Mouse (Mus musculus): ENCODE data around the gene Serpinb7.

Gene Serpinb7

GRCm38 (mm10) chr1:107399355-107399754 is at the start of gene Serpinb7:
Gene Serpinb7, plus strand, starts transcription at chr1:107399655.
- no peak for DNase-seq

- DNase-seq, result no peak
Measured at GRCm38 (mm10) chr1:107350392-107350791, 49.1 kb upstream of the Serpinb7 start.

GRCm38 (mm10) chr1:107351115-107351514 is 48.3 kb upstream of the Serpinb7 start:
- DNase-seq, result no peak

- no peak for DNase-seq
Measured at GRCm38 (mm10) chr1:107353046-107353445, 46.4 kb upstream of the Serpinb7 start.

DNA sequence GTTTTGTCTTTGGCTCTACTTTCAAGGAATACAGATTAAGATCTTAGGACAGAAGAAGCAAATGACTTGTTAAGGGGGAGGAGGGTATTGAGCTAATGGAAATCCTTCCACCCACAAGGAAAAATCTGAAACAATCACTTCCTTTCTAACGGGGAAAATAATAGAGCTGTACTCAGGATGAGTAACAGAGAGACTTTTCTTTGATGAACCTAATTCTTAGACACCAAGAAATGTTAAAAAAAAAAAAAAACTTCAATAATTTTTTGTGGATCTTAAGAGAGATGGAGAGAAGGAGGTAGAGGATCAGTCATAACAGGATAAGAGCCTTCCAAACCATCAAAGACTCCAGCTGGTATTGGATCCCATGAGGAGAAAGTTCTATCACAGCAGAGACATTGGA is 38.6 kb upstream of the Serpinb7 start, which contains the start of gene Serpinb11:
TSS of gene Serpinb11 (plus strand) at position 301 of the 400 bp plus-strand sequence.
- no peak for DNase-seq

DNA sequence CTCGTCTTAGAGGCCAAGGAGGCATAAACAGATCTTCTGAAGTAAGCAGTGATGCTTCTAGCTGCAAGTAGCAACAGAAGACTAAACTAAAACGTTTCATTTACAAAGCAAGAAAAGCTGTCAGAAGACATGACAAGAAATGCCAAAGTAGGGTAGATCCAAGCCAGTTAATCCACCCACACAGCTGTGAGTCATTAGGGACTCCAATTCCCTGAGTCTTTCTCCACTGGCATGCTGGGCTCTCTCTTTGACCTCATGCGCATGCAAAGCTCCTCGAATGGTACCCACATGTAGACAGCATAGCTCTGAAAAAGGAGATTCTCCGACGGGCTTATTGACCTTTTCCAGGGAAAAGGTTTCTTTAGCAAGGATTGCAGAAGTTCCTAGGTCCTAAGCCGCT is 33.5 kb upstream of the Serpinb7 start:
- DNase-seq, result no peak

GRCm38 (mm10) chr1:107368944-107369343 is 30.5 kb upstream of the Serpinb7 start:
- DNase-seq, result no peak

DNA sequence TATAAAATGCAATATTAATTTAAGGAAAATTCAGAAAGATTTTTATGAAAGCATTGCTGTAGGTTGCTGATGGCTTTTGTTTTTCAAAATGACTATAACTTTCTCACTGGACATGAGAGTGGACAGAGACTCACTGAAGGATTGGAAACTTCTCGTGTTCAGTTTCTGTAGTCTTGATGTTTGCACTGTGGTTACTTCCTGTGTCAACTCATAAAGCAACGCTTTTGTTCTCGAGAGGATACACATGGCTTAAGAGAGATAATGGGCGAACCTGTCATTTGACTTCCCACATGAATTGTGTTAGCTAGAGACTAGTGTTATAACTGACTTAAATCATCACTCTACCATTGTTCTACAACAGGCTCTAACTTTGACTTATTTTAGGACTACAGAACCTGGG is 22.5 kb upstream of the Serpinb7 start:
- no peak for DNase-seq

DNA sequence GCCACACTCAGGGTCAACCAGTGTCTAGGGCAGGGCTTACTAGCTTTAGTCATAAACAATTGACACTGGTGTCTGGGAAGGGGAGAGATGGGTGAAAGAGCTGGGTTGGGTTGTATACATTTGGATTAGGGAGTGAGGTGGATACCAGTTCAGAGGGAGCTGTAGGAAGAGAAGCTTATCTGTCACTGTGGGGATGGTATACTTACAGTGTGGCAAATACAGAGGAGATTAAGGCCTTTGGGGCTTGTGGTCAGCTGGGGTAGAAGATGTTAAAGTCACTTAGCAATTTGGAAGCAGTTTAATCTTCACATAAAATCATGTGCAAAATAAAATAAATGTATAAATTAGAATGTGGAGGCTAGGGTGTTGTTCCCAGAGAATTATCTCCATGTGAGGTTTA is 21.1 kb upstream of the Serpinb7 start:
- DNase-seq, result no peak

- no peak for DNase-seq
Measured at GRCm38 (mm10) chr1:107381491-107381890, 18.0 kb upstream of the Serpinb7 start.

DNA sequence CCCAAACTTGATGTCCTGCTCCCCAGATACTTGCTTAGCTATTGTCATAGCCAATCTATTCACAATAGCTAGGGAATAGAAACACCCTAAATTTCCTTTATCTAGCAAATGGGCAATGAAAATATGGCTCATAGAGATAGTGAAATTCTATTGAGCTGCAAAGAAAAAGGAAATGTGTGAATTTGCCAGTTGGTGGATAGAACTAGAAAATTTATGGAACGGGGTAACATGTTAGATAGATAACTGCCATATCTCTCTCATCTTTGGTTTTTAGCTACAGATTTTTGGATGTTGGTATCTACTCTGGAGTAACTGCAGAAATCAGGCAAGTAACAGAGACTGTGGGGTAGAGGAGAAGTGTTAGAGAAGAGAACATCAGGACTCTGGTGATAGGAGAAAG is 17.1 kb upstream of the Serpinb7 start:
- no peak for DNase-seq

DNA sequence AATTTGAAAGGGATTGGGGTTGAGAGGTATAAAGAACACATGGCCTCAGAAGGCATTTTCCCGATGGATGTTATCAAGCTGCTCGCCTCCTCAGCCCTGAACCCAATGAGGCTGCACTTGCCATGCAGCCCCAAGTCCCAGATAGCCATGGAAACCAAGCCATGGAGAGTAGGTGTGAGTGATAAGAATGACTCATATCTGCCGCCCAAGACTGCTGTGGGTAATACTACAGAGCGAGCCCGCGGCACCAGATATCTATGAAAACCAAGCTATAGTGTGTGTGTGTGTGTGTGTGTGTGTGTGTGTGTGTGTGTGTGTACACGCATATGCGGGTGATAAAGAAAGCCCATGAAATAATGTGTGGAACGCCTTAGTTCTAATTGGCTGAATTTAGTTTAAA is 14.9 kb upstream of the Serpinb7 start:
- DNase-seq, result no peak

DNA sequence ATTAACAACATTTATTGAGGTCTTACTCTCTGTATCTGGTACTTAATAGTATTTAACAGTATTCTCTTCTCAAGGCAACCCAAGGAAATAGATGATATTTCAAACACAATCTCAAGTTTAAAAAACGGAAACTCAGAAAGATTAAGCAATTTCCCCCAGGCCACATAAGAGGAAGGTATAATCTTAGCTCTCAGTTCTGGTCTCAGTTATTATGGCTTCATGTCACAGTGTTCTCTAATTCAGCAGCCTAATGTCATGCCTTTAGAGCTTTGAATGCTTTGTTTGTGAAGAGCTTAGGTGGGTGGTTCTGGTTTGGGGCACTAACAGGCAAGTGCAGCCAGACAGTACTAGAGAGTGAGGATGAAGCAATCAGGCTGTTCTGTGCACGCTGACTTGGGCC is 9.7 kb upstream of the Serpinb7 start:
- DNase-seq, result no peak

- DNase-seq, result no peak
Measured at GRCm38 (mm10) chr1:107397481-107397880, 2.0 kb upstream of the Serpinb7 start.

GRCm38 (mm10) chr1:107402082-107402481 is 2.6 kb downstream of the Serpinb7 start:
- DNase-seq, result no peak

- DNase-seq, result no peak
Measured at GRCm38 (mm10) chr1:107414650-107415049, 15.2 kb downstream of the Serpinb7 start.

DNA sequence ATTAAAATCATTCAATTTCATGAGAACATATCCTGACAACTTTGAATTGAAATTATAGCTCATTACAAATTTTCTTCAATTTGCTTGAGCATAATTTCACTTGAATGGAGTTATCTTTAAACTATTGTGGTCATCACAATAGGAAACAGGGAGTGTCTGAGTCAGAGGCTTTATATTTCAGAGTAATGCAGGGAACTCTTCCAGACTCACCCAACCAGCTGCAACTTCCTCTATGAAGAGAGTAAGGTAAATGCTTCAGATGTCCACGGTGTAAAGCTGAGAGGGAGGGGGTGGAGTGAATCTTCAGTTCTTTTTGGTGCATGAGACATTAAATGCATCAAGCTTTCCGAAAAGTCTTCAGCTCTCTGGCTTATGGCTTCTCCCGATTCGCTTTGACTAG is 23.0 kb downstream of the Serpinb7 start:
- DNase-seq, result no peak

- DNase-seq, result no peak
Measured at GRCm38 (mm10) chr1:107431253-107431652, 31.8 kb downstream of the Serpinb7 start.

GRCm38 (mm10) chr1:107435528-107435927 is 36.1 kb downstream of the Serpinb7 start:
- DNase-seq, result no peak

DNA sequence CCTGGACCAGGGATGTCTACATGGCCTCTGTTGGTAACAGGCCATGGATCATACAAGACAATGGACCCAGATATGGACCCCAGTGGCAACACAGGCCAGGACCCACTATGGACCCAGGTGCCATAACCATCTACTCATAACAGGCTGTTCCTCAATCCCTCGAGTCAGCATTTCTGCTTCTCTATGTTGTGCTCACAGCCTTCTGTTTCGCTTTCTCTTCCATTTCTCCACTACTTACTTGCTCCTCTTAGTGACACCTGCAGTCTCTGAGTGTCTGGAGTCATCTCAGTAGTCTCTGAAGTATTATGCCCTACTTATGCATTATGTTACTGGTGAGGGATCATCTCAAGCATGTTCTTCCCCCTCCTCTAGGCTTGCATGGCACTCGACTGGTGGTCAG is 40.0 kb downstream of the Serpinb7 start:
- no peak for DNase-seq

DNA sequence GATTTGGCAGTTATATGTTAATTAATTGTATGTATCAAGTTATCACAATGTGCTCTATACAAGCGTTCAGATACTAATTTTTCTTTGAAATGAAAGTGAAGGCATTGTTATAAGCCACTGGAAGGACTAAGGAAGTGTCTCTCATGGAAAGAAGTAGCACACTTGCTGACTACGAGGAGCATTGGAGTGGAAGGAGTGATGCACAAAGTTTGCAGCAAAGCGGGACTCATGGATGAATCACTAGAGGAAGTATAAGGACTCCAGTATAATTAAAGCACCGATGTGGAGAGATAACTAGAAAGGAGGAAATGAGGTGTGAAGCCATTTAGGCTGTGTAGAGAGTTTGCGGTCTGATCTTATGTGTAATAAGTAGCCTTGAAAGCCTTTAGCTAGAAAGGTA is 45.9 kb downstream of the Serpinb7 start:
- DNase-seq, result no peak

DNA sequence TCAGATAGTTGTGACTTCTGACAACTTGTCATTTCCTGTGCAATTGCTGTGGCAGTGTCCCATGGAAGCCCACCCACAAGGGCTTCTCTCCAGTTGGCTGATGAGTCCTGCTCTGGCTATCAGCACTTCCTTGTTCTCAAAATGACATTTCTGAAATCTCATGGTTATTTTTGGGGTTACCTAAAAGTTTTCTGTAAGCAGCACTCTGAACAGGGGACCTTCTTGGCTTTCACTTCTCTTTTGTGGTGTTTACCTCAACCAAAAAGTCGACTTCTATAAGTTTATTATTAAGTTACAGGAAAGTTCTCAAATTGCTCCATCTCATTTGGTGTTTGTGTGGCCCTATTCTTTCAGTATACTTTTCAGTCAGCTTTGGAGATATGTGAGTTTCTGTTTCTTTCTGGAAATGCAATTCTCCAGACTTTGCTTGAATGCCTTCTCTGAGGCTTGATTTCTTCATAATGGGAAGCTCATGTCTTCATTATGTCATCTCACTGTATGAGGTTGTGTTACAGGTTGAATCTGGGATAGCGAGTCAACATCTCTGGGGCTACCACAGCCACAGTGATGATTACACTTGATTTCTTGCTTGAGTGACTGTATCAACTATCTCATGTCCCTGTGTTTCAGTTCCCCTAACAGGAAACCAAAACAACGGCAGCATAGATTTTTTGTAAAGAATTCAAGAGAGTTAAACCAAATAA is 47.9 kb downstream of the Serpinb7 start:
- DNase-seq, result no peak

- DNase-seq, result no peak
Measured at GRCm38 (mm10) chr1:107479909-107480308, 80.5 kb downstream of the Serpinb7 start.

- peak; percentile 37 to 73 for DNase-seq
Measured at GRCm38 (mm10) chr1:107481452-107481851, 82.0 kb downstream of the Serpinb7 start.

DNA sequence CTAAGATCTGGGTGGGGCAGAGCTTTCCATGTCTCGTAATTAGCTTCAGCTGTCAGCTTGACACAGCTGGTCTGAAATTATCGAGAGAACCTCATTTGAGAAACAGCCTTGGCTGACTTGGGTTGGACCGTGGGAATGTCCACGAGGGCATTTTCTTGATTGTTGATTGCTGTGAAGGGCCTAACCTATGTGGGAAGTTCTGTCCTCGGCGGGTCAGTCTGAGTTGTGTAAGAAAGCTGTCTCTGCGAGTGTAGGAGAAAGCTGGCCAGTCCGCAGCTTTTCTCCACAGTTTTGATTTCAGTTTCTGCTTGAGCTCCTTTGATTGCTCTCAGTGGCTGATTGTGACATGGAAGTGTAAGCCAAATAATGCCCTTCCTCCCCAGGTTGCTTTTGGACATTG is 90.1 kb downstream of the Serpinb7 start:
- peak; percentile 11 to 37 for DNase-seq

Measured in lung, postnatal 4 days (tissue).